Mouse (Mus musculus) layer of hippocampus, postnatal 10 days (tissue): Measurements from ENCODE around the gene Mid2. TPM values are rescaled to one million over a fixed set of nuclear protein-coding genes. Genes with fewer than 3 reads are reported as not detected.
"Not testable (repeated sequence)": the region's sequence is repeated elsewhere in the genome, so short reads cannot be mapped to it uniquely, and the experiment has no call there.

ENCODE experiments used
- DNase-seq, 2 experiments: peaks; one replicate each; pipeline ENCODE4 v3.0.0; 2021; ENCODE audit warnings: low spot score in 2 of 2
- long read RNA-seq: library from polyadenylated mRNA; stranded (forward); transcript quantifications from one replicate; pipeline ENCODE4 v2.0.0, GENCODE M21; 2023
- total RNA-seq, 2 experiments: library from RNA; stranded (reverse); gene quantifications; 2 replicates each; pipeline ENCODE4 v1.2.3; 2021

The Mid2 gene
- total RNA-seq, result 10 to 100 TPM; 23.2 to 28.8 TPM
- long read RNA-seq, partial matches to known transcripts, result 0 of 1 reads
- long read RNA-seq, other reads (novel, unspliced or antisense), result 1 of 1 reads

DNA sequence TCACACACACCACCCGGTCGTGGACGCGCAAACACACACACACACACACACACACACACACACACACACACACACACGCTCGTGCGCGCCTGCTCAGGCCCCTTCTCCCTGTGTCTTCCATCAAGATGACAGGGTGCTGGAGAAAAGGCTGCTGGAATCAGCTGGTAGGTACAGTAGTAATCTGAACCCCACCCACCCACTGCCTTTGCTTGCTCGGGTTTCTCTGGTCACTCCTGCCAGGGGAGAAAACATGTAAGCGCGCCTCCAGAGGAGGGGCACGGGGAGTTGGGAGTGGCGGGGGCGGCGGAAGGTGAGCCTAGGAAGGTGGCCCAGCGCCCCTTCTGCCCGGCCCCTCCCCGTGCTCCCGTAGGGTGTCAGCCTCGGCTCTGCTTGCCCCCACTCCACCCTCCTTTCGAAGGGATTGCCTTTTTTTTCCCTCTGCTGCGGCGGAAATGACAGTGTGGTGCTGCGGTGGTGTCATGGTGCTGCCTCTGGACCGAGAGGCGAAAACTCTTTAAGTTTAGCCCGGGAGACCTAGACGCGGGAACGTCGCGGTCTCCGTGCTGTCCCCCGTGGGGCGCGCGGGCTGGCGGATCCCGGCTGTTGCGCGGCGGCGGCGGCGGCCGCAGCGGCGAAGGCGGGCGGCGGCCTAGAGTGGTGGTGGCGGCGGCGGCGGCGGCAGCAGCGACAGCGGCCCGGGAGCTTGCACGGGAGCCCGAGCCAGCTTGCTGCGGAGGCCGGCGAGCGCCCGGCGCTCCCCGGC, at the start of gene Mid2:
Gene Mid2, plus strand, starts transcription at position 121 of the 763 bp plus-strand sequence.
- DNase-seq, result peak; percentile 21 to 43

DNA sequence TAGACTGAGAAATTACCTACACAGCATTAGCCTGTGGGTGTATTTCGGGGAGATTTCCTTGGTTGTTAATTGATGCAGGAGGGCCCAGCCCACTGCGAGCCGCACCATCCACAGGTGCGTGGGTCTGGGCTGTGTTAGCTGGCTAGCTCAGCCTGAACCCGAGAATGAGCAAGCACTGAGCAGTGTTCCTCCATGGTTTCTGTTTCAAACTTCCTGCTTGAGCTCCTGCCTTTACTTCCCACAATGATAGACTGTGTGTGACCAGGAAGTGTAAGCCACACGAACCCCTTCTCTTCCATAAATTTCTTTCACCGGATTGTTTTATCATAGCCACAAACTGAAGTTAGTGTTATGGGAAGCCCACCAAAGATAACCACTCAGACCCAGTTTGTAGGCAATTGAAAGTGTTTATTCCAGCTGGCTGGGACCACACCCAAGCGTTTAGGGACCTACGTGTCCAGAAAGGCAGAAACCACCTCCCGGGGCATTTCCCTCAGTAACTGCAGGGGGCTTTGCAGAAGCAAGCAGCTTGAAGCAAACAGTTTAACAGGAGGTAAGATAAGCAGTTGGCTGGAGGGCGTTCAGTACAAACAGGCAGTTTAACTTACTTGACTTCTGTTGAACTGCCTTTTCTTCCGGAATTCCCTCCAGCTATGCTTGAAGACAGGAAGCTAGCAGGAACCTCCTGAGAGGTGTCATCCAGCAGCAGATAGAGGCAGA, 39.4 kb upstream of the Mid2 start:
- no peak for DNase-seq

DNA sequence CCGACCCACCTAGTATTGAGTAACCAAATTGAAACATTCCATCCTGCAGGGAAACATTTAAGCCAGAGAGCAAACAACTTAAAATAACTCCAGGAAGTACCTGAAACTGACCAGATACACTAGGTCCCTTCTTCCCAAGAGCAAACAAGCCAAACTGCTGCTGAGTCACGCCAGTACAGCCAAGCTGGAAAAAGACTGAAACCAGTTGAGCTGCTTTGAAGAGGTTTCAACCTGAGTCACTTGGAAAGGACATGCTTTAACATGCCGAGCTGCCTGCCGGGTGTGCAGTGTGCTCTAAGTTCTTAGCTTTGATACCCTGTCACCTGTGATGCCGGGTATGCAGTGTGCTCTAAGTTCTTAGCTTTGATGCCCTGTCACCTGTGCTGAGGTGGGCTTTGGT, 26.4 kb upstream of the Mid2 start:
- no peak for DNase-seq

DNA sequence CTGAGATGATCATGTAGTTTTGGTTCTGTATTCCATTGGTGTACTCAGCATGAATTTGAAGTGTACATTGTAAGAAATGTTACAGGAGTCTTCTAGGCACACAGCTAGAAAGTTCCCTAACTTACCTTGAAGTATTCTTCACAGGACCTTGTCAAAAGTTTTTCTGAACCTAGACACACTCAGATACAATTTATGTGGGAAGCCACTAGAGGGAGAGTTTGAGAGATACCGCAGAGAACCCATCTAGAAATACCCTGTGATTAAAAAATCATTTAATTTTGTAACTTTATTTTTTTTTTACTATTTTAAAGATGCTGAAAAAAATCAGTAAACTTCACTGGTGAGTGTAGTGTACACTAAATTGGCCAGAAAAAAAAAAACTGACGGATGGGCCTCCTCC, 24.8 kb upstream of the Mid2 start:
- DNase-seq, result no peak

DNA sequence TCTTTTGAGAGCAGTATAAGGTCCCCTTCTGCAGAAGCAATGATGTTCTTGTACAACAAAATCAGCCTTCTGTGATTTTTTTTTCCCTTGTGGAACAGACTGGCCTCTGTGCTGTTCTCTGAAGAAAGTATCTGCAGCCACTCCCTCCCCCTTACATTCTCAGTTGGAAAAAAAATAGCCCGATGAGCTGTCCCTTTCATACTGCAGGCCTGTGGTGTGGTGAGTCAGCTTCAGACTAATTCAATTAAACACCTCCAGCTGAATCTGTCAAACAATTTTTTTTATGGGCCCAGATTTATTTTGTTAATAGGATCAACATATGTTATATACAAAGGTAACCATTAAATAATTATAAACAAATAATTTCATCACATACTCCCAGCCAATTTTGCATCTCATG, 3.7 kb upstream of the Mid2 start:
- no peak for DNase-seq

DNA sequence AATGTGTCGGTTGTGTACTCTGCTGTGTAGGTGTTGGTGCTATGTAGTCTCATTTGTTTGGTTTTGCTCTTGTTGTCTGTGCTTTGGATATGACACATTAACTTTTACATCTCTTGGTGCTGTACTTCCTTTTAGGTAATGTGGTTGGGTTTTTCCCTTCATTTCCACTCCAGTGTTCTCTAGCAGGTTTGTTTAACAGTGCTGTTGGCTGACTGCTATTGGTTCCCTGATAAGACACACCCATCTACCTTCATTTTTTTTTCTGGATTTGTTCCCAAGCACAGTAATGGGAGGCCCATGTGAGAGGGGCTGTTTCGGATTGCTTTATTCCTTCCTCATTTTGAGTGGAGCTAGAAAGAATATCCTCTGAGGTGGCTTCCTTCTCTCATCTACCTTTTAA, 883 bp upstream of the Mid2 start:
- no peak for DNase-seq

DNA sequence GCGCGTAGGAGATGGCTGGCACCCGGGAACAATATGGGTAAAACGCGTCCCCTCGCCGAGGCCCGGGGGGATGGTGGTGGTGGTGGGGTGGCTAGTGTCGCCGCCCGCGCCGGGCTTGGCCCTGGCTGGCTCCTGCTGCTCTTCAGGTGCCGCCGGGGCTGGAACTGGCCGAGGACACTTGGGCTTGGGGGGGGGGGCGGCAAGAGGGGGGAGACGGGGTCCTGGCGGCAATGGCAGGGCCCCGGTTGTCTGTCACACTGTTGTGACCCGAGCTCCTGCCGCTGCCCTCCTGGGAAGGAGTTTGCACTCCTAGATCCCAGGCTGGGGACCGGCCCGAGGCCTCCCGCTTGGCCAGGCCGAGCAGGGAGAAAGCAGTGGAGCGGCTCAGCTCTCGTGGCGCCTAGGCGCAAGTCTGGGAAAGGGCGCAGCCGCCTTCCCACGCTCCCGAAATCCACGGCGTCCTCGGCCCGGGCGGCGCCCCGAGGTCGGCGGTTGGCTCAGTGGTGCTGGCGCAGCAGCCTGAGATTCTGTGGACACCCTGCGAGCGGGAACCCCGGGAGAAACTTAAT, 927 bp downstream of the Mid2 start:
- peak; percentile 23 to 52 for DNase-seq

DNA sequence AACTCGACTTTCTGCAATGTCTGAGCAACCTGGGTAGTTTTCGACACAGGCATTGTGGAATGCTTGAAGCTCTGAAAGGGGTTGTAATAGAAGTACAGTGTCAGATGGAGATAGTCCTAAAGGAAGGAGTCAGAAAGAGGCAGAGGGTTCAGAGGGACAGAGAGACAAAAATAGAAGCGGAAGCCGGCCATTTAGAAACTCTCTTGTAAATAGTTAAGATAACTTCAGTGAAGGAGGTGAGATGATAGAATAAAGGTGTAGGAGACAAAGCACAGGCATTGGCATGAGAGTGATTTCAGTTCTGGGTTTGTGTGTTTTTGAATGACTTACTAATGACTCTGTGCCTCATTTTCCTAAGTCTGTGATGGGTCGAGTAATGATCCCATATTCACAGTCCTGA, 11.0 kb downstream of the Mid2 start:
- no peak for DNase-seq

DNA sequence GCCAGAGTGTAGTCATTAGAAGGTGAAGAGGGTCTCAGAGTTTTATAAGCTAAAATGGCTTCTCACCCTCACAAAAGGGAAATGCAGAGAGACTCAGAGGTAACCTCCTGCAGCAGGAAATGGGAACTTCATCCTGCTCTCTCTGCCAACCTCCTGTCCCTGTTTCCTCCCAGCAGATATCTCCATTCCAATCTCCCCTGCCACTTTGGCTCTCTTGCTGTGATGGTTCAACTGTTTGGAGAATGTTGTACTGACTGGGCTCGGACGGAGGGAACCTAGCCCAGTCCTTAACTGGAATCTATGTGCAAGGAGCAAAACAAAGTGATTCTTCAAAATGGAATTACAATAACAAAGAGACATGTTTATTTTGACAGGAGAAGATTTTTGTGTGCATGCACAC, 23.9 kb downstream of the Mid2 start:
- DNase-seq, result no peak

DNA sequence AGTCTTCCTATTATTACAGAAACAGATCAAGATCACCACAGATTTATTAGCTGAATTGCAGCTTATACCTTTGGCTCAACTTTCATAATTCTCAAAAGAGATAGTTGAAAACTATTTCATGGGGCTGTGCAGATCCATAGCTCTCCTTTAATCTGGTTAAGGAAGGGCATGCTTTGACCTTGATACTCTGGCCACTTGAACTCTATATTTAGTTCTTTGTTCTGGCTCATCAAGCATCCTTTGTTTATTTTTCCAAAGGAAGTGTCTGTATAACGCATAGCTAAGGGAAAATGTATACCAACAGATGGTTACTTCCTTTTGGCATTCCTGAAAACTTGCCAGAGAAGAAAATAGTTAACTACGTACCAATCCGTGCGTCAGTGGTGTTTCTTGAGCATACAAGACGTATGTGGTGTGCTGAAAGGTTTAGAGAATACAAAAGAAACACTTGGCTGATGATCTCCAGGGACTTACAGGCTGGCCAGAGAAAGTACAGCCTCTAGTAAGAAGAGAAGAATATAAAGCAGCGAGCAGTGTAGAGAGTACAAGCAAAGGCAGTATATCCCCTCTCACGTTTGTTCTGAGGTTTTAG, 33.6 kb downstream of the Mid2 start:
- DNase-seq, result not testable (repeated sequence)

DNA sequence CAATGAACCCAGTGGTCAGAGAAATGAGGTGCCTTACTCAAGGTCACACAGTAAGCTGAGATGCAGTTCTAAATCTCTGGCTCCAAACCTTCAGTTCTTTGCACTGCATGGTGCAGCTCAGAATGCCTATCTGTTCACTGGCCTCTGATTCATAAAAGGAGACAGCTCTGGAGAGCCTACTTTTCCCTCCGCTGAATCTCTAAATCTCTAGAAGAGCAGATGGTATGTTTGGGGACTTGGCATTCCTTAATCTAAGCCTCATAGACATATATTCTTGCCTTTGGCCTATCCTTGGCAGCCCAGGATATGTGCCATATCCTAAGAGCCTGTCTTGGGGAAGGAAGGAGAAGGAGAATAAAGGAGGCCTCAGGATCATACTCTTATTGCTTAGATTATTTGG, 38.8 kb downstream of the Mid2 start:
- DNase-seq, result no peak

DNA sequence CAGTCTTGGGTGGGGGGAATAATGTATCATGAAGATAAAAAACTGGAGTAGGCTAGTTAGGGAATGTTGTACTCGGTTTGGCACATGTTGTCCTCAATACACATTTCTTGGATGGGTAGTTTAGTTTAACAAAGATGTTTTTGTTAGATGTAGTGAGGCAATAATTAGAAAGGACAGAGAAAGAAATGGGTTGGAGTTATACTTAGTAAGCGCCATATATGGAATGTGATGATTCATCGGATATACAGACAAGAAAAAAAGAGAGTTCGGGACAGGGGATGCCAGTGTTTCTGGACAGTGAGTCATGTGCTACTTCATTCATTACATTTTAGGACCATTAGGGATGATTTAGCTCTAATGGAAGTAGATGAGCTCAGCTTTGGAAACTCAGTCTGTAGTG, 41.7 kb downstream of the Mid2 start:
- no peak for DNase-seq

DNA sequence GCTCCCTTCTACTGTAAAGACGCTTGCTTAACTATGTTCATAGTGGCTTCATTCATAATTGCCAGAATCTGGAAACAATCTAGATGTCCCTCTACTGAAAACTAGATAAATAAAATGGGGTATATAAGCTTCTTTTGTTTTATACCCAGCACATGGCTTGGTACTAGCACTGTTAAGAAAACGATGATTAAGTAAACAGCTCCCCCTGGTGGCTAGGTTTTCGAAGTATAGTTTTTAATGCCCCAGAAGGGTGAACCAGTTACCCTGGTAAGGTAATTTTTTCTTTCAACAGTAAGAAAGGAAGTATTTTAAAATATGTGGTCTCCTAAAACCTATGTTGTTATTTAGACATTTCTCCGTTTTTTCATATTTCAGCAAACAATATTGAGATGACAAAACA, 58.0 kb downstream of the Mid2 start:
- peak in 1 of 2 experiments; percentile 4 for DNase-seq

DNA sequence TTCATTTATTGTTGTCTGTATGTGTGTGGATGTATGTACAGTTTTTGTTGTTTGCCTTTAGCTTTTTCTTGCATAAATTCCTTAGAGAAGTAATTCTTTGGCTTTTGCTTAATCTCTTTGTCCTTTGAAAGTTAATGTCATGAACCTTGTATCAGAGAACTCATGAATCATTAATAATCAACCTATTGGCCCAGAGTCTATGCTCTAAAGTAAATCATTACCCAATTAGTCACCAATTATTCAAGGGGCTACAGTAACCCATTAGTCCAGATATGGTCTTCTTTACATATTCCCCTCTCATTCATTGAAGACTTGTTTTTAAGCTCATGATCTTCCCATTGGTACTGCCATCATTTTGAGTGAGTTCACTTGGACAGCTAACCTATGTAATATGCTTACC, 74.6 kb downstream of the Mid2 start:
- no peak for DNase-seq

DNA sequence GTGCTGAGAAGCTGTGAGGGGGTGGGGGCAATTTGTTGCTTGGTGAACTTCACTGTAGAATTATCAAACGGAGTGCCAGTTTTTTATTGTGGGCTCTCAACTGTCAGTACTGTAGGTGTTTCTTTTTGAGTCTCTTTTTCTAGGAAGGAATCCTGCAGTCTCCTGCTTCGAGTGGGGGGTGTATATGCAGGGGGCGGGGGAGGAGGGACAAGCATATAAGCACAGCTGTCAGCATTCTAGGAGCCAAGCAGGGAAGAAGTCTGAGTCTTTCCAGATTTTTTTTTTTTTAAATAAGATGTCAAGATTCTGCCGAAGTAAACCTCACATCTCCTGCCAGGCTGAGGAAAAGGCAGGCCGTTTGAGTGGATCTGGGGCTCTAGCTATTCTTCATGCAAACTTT, 78.8 kb downstream of the Mid2 start:
- DNase-seq, result no peak

DNA sequence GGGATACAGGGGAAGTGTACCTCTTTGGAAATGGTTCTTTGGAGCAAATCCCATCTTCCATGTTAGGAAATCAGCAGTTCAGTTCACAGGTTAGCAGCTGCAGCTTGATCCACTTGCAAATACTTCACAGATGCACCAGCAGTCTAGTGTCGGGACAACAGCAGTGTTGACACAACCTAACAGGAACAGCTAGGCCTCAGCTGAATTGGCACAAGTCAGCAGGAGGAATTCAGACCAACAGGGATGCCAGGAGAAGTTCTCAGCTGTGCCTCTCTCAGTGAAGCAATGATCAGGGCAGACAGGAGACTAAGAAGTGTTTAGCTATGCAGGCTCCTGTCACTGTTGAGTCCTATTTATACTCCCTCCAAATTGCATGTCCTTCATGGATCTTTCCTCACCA, 105.4 kb downstream of the Mid2 start:
- DNase-seq, result no peak

DNA sequence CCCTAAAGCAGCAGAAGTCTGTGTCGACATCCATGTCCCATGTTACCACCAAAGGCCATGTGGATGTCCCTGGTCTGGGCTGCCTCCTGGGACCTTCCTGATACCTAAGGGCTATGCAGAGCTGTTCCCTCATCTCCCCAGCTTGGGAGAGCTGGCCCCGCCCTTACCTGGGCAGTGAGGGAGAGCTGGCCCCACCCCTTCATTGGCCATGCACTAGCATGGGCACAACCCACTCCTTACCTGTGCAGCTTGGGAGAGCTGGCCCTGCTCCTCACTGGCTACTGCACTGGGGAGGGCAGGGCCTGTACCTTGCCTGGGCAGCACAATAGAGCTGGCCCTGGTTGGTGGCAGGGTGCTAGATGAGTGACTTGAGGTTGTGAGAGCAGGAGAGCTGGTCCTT, 140.9 kb downstream of the Mid2 start:
- DNase-seq, result no peak

DNA sequence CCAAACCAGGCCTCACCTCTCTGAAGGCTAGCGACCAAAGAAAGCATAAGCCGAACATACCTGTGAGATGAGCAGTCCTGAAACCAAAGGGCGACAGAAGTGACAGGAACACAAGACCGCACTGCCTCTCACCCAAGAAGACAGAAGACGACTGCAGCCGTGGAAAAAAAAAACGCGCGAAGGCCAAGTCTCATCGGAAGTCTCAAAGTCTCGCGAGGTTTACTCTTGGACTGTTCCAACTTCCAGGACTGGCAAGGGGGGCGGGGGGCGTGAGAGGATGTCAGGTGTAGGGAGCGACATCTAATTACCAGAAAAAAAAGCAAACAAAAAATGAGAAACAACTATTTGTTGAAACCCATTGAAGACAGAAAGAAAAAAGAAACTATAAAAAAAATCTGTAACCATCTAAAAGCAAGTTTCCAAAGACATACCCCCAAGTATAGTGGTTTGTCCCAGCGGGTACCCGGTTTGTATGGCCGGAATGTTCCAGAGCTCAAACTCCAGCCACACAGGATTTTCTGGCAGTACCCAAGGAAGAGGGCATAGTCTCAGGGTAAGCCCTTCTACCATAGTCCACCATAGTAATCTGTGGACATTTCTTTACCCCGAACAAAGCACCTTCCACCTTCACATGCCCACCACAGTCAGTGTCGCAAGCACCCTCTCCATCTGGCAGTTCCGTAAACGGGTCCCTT, 149.1 kb downstream of the Mid2 start, which contains the start of gene Tex13b:
Gene Tex13b, minus strand, starts transcription at position 122 of the 695 bp plus-strand sequence.
- no peak for DNase-seq
